Mouse (Mus musculus): ENCODE measurements around the gene Pabpc1l. TPM values are rescaled to one million over a fixed set of nuclear protein-coding genes. Genes with fewer than 3 reads are reported as not detected.

Pabpc1l gene
- polyA plus RNA-seq, 1 experiment from 2014 or later = 1.6 TPM

DNA sequence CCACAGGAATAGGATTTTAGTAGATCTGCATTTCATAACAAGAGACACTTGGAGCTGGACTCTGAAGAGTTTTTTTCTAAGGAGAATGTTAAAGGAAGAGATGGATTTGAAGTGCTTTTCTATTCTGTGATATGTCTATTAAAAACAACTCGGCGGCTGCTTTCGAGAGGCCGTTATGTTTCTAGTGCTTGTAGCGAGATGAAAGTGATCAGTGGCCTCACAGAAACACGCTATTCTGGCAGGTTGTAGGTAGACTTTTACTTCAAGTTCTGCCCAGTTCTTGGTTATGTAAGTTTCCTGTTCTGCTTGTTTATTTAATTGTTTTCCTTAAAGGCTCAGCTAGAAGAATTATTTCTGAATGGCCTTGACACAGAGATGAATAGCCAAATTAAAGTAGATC is 26.3 kb upstream of the Pabpc1l start:
- no peaks in the 10 kb centered on the region; the same call in 1 of the 2 replicates for H3K36me3 ChIP-seq (ENCODE audit: control insufficient read depth, insufficient read depth, low read length)
- ATAC-seq (ENCODE audit: insufficient number of reproducible peaks, insufficient read depth, low FRiP score, low read depth) = no peak
- 81% methylated on average over 6 of the region's 6 CpGs for WGBS

DNA sequence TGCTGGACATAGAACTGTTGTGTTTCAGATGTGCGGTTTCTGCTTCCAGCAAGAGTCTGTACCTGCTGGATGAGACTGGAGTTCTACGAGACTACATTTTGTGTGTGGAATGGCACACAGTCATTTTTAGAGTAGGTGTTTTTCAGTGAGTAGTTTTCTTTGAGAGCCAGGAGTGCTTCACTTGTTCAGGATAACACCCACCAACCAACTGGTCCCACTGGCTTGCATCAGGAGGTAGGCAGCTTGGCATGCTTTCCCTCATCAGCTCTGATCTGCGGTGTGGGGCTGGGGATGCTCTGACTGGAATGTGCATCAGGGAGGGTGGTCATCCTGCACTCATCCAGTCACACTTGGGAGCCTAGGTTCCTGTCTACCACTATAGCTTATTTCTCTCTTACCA is 22.6 kb upstream of the Pabpc1l start:
- Histone ChIP-seq H3K9me3 (ENCODE audit: control insufficient read depth, low read depth, low read length) (no peaks in the 10 kb centered on the region), H3K36me3 (ENCODE audit: control insufficient read depth, insufficient read depth, low read length) (no peaks in the 10 kb centered on the region), H3K4me3 (ENCODE audit: low read depth, low read length) (no peak overlapping the region), H3K27me3 (ENCODE audit: control insufficient read depth, insufficient read depth, low read length) (no peaks in the 10 kb centered on the region), H3K27ac (ENCODE audit: low read length) (no peak overlapping the region), H3K4me1 (ENCODE audit: control insufficient read depth, insufficient read depth, low read length) (peaks cover 14% of the 10 kb centered on the region; the same call in 1 of the 2 replicates), H3K4me2 (replicated peaks; ENCODE audit: low read depth, low read length) (no peak overlapping the region), H3K9ac (replicated peaks; ENCODE audit: low read depth, low read length) (no peak overlapping the region)
- ATAC-seq (ENCODE audit: insufficient number of reproducible peaks, insufficient read depth, low FRiP score, low read depth) = no peak
- 91% methylated on average over 3 of the region's 3 CpGs for WGBS

More for the DNA sequence above, 26.3 kb upstream of the Pabpc1l start:
- Histone ChIP-seq H3K9ac (replicated peaks; ENCODE audit: low read depth, low read length) (no peak overlapping the region), H3K4me3 (ENCODE audit: low read depth, low read length) (no peak overlapping the region), H3K9me3 (ENCODE audit: control insufficient read depth, low read depth, low read length) (no peaks in the 10 kb centered on the region), H3K4me2 (replicated peaks; ENCODE audit: low read depth, low read length) (no peak overlapping the region), H3K27me3 (ENCODE audit: control insufficient read depth, insufficient read depth, low read length) (no peaks in the 10 kb centered on the region), H3K27ac (ENCODE audit: low read length) (no peak overlapping the region), H3K4me1 (ENCODE audit: control insufficient read depth, insufficient read depth, low read length) (peaks cover 13% of the 10 kb centered on the region)

DNA sequence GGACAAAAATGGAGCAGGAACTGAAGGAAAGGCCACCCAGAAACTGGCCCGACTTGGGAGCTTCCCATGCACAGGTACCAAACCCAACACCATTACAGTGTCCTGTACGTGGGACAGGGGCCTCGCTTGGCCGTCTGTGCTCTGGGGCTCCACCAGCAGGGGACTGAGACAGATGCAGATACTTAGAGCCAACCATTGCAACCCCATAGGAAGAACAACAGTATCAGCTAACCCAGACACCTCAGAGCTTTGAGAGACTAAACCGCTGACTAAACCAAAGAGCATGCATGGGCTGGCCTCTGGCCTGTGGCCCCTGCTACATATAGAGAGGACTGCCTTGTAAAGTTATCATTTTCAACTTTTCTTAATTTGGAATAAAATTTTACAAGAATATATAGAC is 20.7 kb upstream of the Pabpc1l start:
- no peaks in the 10 kb centered on the region for H3K27me3 ChIP-seq (ENCODE audit: control insufficient read depth, insufficient read depth, low read length)
- H3K9ac ChIP-seq (replicated peaks; ENCODE audit: low read depth, low read length) = no peak overlapping the region
- H3K4me2 ChIP-seq (replicated peaks; ENCODE audit: low read depth, low read length) = no peak overlapping the region
- no peaks in the 10 kb centered on the region for H3K36me3 ChIP-seq (ENCODE audit: control insufficient read depth, insufficient read depth, low read length)
- no peak for ATAC-seq (ENCODE audit: insufficient number of reproducible peaks, insufficient read depth, low FRiP score, low read depth)
- H3K9me3 ChIP-seq (ENCODE audit: control insufficient read depth, low read depth, low read length) = no peaks in the 10 kb centered on the region
- H3K4me3 ChIP-seq (ENCODE audit: low read depth, low read length) = no peak overlapping the region
- 71% methylated on average over 5 of the region's 5 CpGs for WGBS
- H3K4me1 ChIP-seq (ENCODE audit: control insufficient read depth, insufficient read depth, low read length) = peaks cover 14% of the 10 kb centered on the region; the same call in 1 of the 2 replicates
- no peak overlapping the region for H3K27ac ChIP-seq (ENCODE audit: low read length)

DNA sequence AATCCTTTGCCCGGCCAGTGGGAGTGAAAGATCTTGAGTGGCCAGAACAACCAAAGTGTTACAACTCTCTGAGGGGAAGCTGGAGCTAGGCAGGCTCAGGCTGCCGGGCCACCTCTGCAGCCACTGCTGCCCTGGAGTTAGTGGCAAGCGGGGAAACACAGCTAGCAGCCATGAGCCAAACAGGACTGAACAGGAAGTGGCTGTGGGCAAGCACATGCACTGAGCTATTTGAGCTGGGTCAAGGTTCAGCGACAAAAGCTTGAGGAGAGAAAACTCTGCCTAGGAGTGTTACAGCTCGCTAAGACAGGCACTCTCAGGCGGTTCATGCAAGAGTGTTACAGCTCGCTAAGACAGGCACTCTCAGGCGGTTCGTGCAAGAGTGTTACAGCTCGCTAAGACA is 18.3 kb upstream of the Pabpc1l start:
- H3K4me1 ChIP-seq (ENCODE audit: control insufficient read depth, insufficient read depth, low read length) = peaks cover 14% of the 10 kb centered on the region; the same call in 1 of the 2 replicates
- no peak overlapping the region for H3K9ac ChIP-seq (replicated peaks; ENCODE audit: low read depth, low read length)
- no peaks in the 10 kb centered on the region for H3K27me3 ChIP-seq (ENCODE audit: control insufficient read depth, insufficient read depth, low read length)
- whole genome bisulfite sequencing = 52% methylated on average over 10 of the region's 10 CpGs
- no peak overlapping the region for H3K4me2 ChIP-seq (replicated peaks; ENCODE audit: low read depth, low read length)
- H3K36me3 ChIP-seq (ENCODE audit: control insufficient read depth, insufficient read depth, low read length) = peaks cover 7% of the 10 kb centered on the region; the same call in 1 of the 2 replicates
- no peaks in the 10 kb centered on the region for H3K9me3 ChIP-seq (ENCODE audit: control insufficient read depth, low read depth, low read length)
- no peak overlapping the region for H3K4me3 ChIP-seq (ENCODE audit: low read depth, low read length)
- no peak for ATAC-seq (ENCODE audit: insufficient number of reproducible peaks, insufficient read depth, low FRiP score, low read depth)
- no peak overlapping the region; the same call in 1 of the 2 replicates for H3K27ac ChIP-seq (ENCODE audit: low read length)

DNA sequence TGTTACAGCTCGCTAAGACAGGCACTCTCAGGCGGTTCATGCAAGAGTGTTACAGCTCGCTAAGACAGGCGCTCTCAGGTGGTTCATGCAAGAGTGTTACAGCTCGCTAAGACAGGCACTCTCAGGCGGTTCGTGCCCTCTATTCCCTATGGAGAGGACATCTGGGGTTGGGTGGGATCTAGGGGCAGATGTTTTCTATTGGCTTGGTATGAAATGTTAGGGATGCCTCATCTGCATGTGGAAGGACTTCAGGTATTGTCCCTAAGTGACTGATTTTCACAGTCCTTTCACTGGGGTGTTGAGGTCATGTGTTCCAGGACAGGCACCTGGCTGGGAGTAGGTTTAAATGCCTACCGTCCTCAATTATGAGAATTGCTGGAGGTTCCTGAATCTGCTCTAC is 17.7 kb upstream of the Pabpc1l start:
- Histone ChIP-seq H3K4me1 (ENCODE audit: control insufficient read depth, insufficient read depth, low read length) (peaks cover 14% of the 10 kb centered on the region; the same call in 1 of the 2 replicates), H3K27ac (ENCODE audit: low read length) (no peak overlapping the region), H3K36me3 (ENCODE audit: control insufficient read depth, insufficient read depth, low read length) (peaks cover 13% of the 10 kb centered on the region; the same call in 1 of the 2 replicates), H3K9ac (replicated peaks; ENCODE audit: low read depth, low read length) (no peak overlapping the region), H3K4me2 (replicated peaks; ENCODE audit: low read depth, low read length) (no peak overlapping the region), H3K4me3 (ENCODE audit: low read depth, low read length) (no peak overlapping the region), H3K27me3 (ENCODE audit: control insufficient read depth, insufficient read depth, low read length) (no peaks in the 10 kb centered on the region), H3K9me3 (ENCODE audit: control insufficient read depth, low read depth, low read length) (no peaks in the 10 kb centered on the region)
- no peak for ATAC-seq (ENCODE audit: insufficient number of reproducible peaks, insufficient read depth, low FRiP score, low read depth)
- WGBS = 91% methylated on average over 8 of the region's 8 CpGs

DNA sequence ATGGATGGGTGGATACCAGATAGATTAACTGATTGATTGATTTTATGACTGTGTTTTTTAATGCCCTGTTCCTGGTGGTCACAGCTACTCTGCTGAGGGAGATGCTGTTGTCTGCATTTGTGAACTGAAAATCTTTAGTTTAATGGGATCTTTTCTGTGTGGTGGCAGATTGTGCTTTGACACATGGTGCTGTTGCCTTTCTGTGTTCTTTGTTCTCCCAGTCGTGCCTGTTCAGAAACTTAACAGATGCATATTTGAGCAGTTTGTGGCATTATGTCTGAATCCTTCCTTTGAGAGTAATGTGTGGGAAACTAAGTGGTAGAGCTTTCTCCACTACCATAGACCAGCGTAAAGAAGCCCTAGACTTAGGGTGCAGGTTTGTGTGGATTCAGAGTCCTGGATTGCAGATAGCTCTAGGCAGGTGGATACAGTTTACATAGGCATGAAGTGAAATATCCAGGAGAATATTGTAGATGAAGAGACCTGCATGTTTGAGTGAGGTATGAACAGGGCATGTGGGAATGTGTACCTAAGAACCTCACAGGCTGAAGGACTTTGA is 17.2 kb upstream of the Pabpc1l start:
- Histone ChIP-seq H3K36me3 (ENCODE audit: control insufficient read depth, insufficient read depth, low read length) (peaks cover 18% of the 10 kb centered on the region; the same call in 1 of the 2 replicates), H3K9ac (replicated peaks; ENCODE audit: low read depth, low read length) (no peak overlapping the region), H3K9me3 (ENCODE audit: control insufficient read depth, low read depth, low read length) (no peaks in the 10 kb centered on the region), H3K27ac (ENCODE audit: low read length) (no peak overlapping the region), H3K4me3 (ENCODE audit: low read depth, low read length) (no peak overlapping the region), H3K4me1 (ENCODE audit: control insufficient read depth, insufficient read depth, low read length) (peaks cover 14% of the 10 kb centered on the region; the same call in 1 of the 2 replicates), H3K4me2 (replicated peaks; ENCODE audit: low read depth, low read length) (no peak overlapping the region), H3K27me3 (ENCODE audit: control insufficient read depth, insufficient read depth, low read length) (no peaks in the 10 kb centered on the region)
- no peak for ATAC-seq (ENCODE audit: insufficient number of reproducible peaks, insufficient read depth, low FRiP score, low read depth)
- WGBS = 78% methylated on average over 2 of the region's 2 CpGs

DNA sequence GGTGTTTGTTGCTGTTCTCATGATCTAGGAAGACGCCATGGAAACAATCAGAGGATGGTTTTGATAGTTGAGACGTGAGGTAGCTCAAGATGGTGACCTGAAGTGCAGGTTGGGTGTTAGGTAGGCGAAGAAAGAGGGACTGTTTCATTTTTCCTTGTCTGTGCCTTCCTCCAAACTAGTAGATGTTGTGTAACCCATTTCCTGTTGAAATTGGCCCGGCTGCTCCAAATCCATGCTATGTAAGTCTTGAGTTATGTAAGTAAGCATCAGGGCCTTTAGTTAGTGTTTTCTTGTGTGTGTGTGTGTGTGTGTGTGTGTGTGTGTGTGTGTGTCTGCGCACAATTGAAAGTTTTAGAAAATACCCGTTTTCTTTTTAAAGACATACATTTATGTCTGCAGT is 16.0 kb upstream of the Pabpc1l start:
- WGBS = 85% methylated on average over 6 of the region's 6 CpGs

DNA sequence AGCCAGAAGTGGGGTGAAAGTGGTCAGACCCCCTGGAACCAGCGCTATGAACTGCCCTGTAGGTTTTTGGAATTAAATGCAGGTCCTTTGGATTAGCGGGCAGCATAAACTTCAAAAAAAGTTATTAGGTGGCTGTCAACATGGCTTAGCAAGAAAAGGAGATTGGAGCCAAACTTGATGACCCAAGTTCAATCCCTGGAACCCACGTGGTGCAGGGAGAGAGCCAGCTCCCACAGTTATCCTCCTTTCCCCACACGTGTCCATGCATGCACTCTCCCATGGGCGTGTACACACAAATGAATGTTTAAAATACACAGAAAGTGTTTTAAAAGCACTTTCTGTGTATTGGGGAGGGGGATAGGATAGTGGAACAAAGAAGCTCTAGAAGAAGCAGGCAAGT is 14.8 kb upstream of the Pabpc1l start:
- WGBS = 70% methylated on average over 5 of the region's 5 CpGs
- ATAC-seq (ENCODE audit: insufficient number of reproducible peaks, insufficient read depth, low FRiP score, low read depth) = no peak
- H3K36me3 ChIP-seq (ENCODE audit: control insufficient read depth, insufficient read depth, low read length) = peaks cover 41% of the 10 kb centered on the region

More for the DNA sequence above, 16.0 kb upstream of the Pabpc1l start:
- Histone ChIP-seq H3K4me2 (replicated peaks; ENCODE audit: low read depth, low read length) (no peak overlapping the region), H3K27ac (ENCODE audit: low read length) (no peak overlapping the region), H3K36me3 (ENCODE audit: control insufficient read depth, insufficient read depth, low read length) (peaks cover 28% of the 10 kb centered on the region), H3K9ac (replicated peaks; ENCODE audit: low read depth, low read length) (no peak overlapping the region), H3K4me1 (ENCODE audit: control insufficient read depth, insufficient read depth, low read length) (peaks cover 14% of the 10 kb centered on the region; the same call in 1 of the 2 replicates), H3K4me3 (ENCODE audit: low read depth, low read length) (no peak overlapping the region), H3K27me3 (ENCODE audit: control insufficient read depth, insufficient read depth, low read length) (no peaks in the 10 kb centered on the region), H3K9me3 (ENCODE audit: control insufficient read depth, low read depth, low read length) (no peaks in the 10 kb centered on the region)
- no peak for ATAC-seq (ENCODE audit: insufficient number of reproducible peaks, insufficient read depth, low FRiP score, low read depth)

DNA sequence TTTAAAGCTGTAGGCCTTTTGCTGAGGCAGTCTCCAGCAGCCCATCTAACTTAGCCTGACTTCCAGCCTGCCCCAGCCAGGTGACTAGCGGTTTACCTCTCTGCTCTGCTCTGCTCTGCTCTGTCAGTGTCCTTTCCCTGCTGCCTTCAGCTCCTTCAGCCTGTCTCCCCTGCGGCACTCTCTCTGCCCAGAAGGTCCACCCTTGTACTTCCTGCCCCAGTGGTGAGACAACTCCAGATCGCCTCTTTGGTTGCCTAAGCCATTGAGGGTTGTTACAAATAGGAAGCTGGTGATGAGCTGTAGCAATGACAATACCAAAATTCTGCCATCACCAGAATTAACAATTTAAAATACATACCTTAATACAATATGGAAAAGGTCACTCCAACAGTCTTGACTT is 14.3 kb upstream of the Pabpc1l start:
- no peaks in the 10 kb centered on the region for H3K9me3 ChIP-seq (ENCODE audit: control insufficient read depth, low read depth, low read length)
- no peak overlapping the region for H3K4me3 ChIP-seq (ENCODE audit: low read depth, low read length)
- 0 out of 2 replicates have a peak, but pooled peaks cover 8% of the 10 kb centered on the region for H3K4me1 ChIP-seq (ENCODE audit: control insufficient read depth, insufficient read depth, low read length)
- no peaks in the 10 kb centered on the region for H3K27me3 ChIP-seq (ENCODE audit: control insufficient read depth, insufficient read depth, low read length)
- no peak overlapping the region for H3K9ac ChIP-seq (replicated peaks; ENCODE audit: low read depth, low read length)
- no peak overlapping the region for H3K27ac ChIP-seq (ENCODE audit: low read length)
- whole genome bisulfite sequencing = 84% methylated on average over 3 of the region's 3 CpGs
- H3K36me3 ChIP-seq (ENCODE audit: control insufficient read depth, insufficient read depth, low read length) = peaks cover 45% of the 10 kb centered on the region
- ATAC-seq (ENCODE audit: insufficient number of reproducible peaks, insufficient read depth, low FRiP score, low read depth) = no peak
- no peak overlapping the region for H3K4me2 ChIP-seq (replicated peaks; ENCODE audit: low read depth, low read length)

More for the DNA sequence above, 14.8 kb upstream of the Pabpc1l start:
- no peaks in the 10 kb centered on the region for H3K27me3 ChIP-seq (ENCODE audit: control insufficient read depth, insufficient read depth, low read length)
- no peak overlapping the region for H3K9ac ChIP-seq (replicated peaks; ENCODE audit: low read depth, low read length)
- H3K27ac ChIP-seq (ENCODE audit: low read length) = no peak overlapping the region
- no peak overlapping the region for H3K4me2 ChIP-seq (replicated peaks; ENCODE audit: low read depth, low read length)
- peaks cover 13% of the 10 kb centered on the region; the same call in 1 of the 2 replicates for H3K4me1 ChIP-seq (ENCODE audit: control insufficient read depth, insufficient read depth, low read length)
- no peak overlapping the region for H3K4me3 ChIP-seq (ENCODE audit: low read depth, low read length)
- no peaks in the 10 kb centered on the region for H3K9me3 ChIP-seq (ENCODE audit: control insufficient read depth, low read depth, low read length)

Data from stomach, embryonic 14.5 days (tissue).